Mouse (Mus musculus) WW6 (cell line): ENCODE measurements around the gene Zfp446.

Source experiments
- DNase-seq: peaks from one replicate; pipeline ENCODE4 v3.0.0-alpha.2; 2013; ENCODE audit warnings: low read depth, low spot score

Gene Zfp446

GRCm38 (mm10) chr7:13024805-13025204 is 47.2 kb downstream of the Zfp446 start:
- DNase-seq, result no peak

GRCm38 (mm10) chr7:13025511-13026112 is 48.0 kb downstream of the Zfp446 start:
- no peak for DNase-seq

- DNase-seq, result no peak
These were observed 51.3 kb downstream of the Zfp446 start for GRCm38 (mm10) chr7:13028986-13029385.

- DNase-seq, result no peak
These were observed 53.4 kb downstream of the Zfp446 start for GRCm38 (mm10) chr7:13031069-13031468.

GRCm38 (mm10) chr7:13031983-13032382 is 54.3 kb downstream of the Zfp446 start:
- DNase-seq, result no peak

GRCm38 (mm10) chr7:13032541-13032940 is 54.9 kb downstream of the Zfp446 start:
- no peak for DNase-seq

- DNase-seq, result no peak
These were observed 56.0 kb downstream of the Zfp446 start for GRCm38 (mm10) chr7:13033451-13034147.

- no peak for DNase-seq
These were observed 56.7 kb downstream of the Zfp446 start, which contains the start of gene Chmp2a for GRCm38 (mm10) chr7:13034148-13034977. Gene Chmp2a (minus strand): TSS chr7:13034807.
